Mouse (Mus musculus): ENCODE measurements around the gene Alkbh7.
A peak's percentile ranks its signal among the peaks of the same experiment; 100 is the strongest.

The Alkbh7 gene

DNA sequence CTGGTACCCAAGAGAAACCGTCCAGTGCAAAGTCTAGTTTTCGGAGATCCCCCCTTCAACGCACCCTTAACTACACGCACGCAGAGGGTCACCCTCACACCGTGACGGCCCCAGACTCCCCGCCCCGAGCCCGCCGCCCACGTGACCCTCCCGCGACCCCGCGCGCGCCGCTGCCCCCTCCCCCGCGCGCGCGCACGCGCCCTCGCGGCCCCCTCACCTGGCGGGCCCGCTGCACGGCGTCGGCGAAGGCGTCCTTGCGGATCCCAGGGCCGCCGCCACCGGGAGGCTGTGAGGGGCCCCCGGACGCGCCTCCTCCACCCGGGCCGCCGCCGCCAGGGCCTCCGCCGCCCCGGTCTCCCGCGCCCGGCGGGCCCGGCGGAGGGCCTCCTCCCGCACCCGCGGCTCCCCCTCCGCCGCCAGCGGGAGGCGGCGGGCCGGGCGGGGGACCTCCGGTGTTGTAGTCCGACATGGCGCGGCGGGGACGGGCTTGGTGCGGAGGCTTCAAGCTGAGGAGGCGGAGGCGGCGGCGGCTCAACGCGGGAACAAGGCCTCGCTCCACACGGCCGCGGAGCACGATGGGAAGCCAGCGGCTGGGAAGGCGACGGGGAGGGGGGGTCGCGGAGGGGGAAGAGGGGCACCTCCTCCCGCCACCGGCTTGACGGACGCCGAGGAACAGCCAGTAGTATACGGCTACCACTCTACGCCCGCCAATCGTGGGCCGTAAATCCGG lies 34.0 kb downstream of the Alkbh7 start, which contains the start of gene Khsrp:
Khsrp (minus strand) TSS at position 592 of the 730 bp plus-strand sequence.
- DNase-seq (ENCODE audit: low spot score in 2 of 2) = peak; percentile 64 to 70

DNA sequence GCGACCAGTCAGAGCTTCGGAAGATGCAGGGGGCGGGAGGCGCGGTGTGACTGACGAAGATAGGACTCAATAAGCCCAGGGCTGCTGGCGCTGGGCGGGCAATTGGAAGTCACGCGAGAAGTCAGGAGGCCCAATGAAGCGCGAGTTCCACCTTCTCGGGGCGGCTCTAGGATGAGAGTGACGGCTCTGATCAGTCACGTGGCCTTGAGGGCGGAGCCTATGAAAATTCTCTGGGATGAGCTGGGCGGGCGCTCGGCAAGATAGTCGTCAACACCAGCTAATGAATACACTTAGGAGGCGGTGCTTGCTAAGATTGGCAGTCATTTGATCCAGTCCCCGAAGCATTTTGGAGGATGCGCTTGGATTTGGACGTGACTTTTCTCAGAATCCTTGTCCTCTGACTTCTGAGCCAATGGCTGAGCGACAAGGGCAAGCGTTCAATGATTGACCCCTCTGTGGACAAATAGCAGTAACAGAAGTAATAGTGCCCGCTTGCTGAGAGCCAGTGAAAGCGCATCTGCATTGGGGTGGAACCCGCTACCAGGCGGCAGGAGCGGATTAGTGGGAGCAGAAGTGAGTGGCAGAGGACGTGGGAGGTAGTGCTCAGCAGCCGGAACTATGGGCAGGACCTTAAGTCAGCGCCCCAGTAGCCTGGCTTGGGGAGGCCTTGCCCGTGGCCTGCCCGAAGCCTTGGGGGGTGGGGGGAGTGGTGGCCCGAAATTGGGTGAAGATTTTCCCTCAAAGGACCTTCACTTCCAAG lies 34.7 kb downstream of the Alkbh7 start:
- peak; percentile 97 to 100 for DNase-seq (ENCODE audit: low spot score in 2 of 2)

DNA sequence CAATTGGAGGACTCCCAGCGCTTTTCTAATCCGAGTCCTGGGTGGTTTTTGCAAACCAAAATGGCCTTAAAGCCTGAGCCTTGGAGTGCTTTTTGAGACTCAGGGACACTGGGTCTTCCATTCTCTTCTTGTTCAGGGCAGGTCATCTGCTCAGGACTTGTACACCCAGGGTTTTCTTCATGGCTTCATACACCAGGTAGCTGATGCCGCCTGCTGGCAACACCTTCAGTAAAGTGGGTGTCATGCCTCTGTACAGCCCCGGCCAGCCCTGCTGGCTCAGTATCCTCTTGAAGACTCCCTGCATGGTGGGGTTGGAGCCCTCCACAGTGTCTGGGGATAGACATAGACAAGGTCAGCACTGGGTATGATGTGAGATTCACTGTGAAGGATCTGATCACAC lies 35.7 kb downstream of the Alkbh7 start:
- no peak for DNase-seq (ENCODE audit: low spot score in 2 of 2)

DNA sequence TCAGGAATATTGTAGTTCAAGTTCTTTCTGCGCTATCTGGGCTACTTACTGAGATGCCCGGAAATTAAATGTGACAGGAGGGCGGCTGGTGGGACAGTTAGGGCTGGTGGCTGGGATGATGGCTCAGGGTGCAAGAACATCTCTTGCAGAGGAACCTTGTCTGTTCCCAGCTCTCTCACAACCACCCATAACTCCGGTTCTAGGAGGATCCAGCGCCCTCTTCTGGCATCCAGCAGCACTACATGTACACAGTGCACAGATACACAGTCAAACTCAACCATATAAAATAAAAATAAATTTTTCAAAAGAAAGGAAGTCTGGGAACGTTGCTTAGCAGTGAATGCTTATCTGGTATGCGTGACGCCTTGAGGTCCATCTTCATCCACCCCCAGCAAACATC lies 41.8 kb downstream of the Alkbh7 start:
- DNase-seq (ENCODE audit: low spot score in 2 of 2) = no peak

DNA sequence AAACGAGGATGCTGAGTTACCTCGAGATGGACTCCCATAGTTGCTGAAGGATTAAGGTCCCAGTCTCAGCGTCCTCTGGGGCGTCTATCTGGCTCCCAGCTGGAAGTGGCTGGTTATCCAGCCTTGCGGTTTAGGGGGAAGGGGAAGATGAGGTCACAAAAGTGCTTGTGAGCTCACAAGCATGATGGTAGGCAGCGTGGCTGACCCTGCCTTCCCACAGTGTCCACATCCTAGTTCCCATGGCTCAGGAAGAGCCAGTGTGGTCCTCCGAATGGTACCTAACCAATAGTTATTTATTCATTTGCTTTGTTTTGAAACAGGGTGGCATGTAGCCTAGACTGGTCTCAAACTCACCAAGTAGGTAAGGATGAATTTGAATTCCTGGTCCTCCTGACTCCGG lies 44.4 kb downstream of the Alkbh7 start, which contains the start of gene Slc25a41:
Slc25a41 (minus strand) TSS at position 101 of the 400 bp plus-strand sequence.
- DNase-seq (ENCODE audit: low spot score in 2 of 2) = no peak

DNA sequence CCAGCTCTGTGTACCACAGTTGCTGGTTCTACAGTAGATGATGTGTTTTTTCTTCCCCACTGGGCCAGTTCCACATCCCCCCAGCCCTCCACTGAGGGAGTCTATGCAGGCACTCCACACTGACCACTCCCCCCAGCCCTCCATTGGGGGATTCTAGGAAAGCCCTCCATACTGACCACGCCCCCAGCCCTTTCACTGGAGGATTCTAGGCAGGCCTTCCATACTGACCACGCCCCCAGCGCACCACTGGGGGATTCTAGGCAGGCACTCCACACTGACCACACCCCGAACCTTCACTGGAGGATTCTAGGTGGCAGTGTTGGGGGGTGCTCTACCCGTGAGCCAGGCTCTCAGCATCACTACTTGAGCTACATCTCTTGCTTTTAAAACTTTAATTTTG lies 50.3 kb downstream of the Alkbh7 start:
- no peak for DNase-seq (ENCODE audit: low spot score in 2 of 2)

DNA sequence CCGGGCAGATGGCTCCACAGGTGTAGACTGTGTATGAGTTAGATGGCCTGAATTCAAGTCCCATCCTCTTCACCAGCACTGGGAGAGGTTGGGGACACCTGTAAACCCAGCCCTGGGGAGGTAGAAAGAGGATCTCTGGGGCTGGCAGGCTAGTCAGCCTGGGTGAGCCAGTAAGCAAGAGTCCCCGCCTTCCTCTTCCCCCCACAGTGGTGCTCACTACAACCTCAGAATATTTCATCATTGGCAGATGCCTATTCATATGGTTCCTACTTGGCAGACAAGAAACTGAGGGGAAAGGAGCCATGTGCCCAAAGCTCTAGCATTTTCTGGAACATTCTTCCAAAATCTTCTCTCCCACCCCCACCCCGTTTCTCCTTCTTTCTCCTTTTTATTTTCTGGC lies 51.7 kb downstream of the Alkbh7 start:
- DNase-seq (ENCODE audit: low spot score in 2 of 2) = no peak

All from thymus, postnatal 10 days (tissue).